Mouse (Mus musculus): ENCODE measurements at regions not wholly inside any gene's neighbourhood (a gene's known extent, or its start where the extent isn't known, plus 50 kb on each side); places are given as distances from the start of the nearest gene placed in this dataset.

DNA sequence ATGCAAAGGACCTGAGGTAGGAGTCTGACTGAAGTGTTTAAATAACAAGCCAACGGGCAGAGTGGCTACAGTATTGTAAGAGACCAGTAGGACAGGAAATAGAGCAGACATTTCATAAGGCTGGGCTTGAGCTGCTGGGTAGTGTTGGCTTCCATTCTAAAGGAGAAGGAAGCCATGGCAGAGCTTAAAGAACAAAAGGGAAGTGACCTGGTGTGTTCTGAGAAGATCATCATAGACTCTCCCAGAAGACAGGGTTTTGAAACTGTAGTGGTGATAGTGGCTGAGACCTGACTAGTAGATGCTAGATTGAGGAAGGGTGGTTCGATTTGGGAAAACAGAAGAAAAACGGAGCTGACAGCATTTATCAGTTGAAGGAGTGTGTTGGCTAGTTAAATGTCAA is 514.1 kb upstream of the Zfp462 start:
- no peak for DNase-seq (ENCODE audit: low spot score)

DNA sequence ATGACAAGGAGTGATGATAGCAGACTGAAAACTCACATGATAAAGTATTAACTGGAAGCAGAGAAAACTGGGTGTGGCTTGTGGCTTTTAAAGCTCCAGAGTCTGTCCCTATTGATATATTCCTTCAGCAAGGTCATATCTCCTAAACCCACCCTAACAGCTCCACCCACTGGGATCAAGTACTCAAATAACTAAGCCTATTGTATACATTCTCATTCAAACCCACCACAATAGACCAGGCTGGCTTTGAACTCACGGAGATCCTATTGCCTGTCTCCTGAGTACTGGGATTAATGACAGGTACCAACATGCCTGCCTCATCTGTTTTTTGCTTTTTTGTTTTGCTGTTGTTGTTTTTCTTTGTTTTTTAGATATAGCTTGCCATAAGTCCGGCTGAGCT is 484.3 kb upstream of the Zfp462 start:
- DNase-seq (ENCODE audit: low spot score): no peak

DNA sequence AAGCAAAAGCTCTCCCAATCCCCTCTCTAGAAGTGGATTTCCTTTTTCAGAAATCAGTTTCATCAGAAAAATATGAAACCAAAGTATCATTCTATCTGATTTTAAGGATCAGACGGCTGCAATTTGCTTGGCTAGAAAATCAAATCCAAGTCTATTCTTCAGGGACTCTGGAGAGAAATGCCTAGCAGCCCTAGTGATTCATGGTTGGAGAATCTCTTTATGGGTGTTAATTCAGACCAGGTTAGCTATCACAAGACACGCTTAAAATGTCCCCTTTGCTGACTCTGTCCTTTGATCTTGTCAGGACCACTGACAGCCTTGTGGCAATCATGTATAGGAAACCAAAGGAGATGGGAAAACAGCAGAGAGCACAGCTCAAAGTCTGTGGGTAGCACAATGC is 475.7 kb upstream of the Zfp462 start:
- no peak for DNase-seq (ENCODE audit: low spot score)

DNA sequence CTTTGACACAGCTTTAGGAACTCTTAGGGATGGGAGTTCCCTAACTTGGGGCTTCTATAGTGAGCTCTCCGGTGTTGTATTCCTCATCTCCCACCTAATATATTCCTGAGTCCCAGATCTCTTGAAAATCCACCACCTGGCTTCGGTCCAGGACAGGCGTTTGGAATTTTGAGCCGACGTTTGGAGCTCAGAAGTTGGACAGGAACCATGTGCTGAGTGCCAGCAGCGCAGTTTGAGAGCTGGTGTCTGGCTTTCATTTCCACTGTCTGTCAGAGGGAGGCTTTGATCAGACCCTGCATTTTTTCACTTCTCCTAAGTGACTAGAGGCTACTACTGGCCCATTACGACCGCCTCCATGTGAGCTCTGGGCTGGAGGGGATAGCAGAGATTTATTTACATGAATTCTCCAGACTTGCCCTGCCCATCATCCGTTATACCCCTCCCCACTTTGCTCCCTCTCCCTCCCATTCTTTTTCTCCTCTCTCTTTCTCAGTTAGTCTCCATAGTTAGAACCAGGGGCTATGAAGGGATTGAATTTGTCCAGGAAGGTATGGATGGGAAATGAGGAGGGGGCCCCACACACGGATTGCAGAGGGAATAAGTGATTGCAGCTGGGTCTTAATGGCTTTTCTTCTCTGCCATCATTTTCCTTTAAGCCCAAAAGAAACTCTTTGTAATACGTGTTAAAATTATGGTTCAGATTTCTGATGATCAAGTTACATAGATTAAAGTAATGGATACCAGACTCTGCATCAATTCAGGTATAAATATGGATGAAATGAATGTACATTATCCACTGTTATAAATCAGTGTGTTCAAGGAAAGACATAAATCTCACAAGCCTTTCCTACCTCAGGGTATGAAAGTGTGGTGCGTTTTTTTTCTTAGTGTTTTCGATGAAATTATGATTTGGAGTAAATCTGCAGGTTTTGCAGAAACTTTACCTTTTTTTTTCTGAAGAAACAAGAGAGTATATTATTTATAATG is 474.5 kb upstream of the Zfp462 start:
- DNase-seq (ENCODE audit: low spot score): peak; percentile 27

DNA sequence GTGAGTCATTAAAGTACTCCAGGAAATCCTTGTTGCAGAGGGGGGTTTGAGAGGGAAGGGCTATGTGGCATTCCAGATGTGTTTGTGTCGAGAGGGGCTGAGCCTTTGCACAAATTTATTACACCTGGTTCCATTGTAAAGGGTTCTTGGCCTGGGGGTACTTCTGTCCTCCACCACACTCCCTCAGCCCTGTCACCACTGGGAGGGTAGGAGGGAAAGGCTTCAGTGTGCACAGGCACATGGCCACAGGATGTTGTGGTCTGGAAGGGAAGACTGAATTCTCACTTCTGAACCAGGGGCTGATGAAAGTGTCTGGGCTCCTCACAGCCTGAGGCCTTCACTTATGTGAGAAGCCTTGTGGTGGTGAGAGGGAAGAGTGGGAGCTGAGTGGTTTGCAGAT is 473.8 kb upstream of the Zfp462 start:
- DNase-seq (ENCODE audit: low spot score): no peak

DNA sequence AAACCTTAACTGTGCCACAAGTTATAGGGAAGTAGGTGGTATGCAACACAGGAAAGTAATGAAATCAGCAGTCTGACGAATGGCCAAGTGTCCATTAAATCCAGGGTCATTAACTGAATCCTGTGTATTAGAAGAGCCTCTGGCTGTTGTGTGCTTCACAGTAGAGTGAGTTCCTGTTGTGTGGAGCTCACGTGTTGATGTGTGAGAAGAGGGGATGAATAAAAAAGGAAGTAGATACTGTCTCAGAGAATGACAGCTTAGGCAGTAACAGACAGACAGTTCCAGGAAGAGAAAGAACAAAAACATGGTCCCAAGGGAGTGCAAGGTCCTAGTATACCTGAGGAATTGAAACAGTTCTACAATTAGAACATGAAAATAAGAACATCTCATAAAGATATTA is 463.1 kb upstream of the Zfp462 start:
- no peak for DNase-seq (ENCODE audit: low spot score)

DNA sequence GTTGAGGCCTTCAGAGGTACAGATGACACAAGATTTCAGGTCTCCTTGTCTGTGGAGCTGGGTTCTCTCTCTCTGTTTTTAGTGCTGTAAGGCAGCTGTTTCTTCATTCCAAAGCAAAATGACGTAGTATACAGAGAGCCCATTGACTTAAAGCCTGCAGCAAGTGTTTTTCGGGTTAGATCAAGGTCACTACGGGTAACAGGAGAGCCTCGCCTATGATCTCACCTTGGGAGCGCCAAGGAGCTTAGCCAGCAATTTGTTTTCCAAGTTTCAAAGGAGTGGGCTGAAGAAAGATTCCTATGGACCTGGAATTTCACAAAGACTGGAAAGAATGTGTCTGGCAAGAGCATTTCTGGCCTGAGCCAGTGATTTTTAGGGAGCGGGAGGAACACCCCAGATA is 451.8 kb upstream of the Zfp462 start:
- peak; percentile 5 for DNase-seq (ENCODE audit: low spot score)

DNA sequence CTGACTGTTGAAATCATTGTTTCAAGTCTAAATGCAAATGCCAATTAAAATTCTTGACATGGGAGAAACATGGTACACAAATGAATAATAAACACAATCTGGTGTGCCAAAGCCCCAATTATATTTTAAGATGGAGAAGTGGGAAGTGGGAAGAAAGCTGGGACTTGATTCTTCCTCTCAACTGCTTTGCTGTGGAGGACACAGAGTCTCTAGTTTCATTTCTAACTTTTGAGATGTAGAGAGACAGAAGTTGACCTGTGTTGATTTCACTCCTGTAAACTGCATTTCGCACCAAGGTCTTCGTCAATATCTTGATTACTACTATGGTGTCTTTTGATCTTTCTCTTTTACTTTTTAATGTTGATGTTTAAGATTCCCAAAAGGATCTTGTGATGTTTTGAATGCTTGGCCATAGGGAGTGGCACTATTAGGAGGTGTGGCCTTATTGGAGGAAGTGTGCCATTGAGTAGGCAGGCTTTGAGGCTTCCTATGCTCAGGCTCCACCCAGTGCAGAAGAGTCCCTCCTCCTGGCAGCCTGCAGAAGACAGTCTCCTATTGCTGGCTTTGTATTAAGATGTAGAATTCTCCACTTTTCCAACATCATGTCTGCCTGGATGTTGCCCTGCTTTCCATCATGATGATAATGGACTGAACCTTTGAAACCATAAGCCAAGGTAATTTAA is 447.4 kb upstream of the Zfp462 start:
- DNase-seq (ENCODE audit: low spot score): no peak

DNA sequence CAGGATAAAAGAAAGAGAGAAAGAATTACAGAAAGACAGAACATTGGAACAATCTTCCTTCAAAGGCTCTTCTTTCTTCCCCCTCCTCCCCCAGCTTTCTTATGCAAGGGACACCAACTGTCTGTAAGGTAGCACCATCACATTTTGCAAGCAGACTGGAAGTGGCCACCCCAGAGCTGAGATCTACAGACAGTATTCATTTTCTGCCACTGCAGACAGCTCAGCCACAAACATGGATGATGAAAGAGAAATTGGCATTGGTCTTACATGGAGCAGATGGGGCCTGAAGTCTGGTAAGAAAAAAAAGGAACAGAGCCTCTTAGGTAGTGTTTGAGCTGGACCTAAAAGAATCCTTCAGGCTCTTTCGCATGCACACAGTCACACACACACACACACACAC is 428.9 kb upstream of the Zfp462 start:
- no peak for DNase-seq (ENCODE audit: low spot score)

DNA sequence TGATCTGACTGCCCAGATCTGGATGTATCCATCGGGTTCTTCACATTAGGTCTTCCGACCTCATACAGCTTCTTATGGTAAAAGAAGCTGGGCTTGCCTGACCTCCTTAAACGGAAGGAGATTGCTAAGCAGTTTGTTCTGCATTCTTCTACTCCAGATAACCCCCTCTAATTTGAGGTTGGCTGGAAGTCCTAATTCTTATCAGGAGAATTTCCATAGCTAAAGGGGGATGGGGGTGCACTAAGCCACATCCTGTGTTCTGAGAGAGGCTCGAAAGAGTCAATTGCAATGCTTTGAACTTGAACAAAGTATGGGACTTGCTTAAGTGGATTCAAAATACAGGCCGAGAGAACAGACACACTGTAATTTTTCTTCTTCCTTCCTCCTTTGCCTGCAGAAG is 421.6 kb upstream of the Zfp462 start:
- no peak for DNase-seq (ENCODE audit: low spot score)

DNA sequence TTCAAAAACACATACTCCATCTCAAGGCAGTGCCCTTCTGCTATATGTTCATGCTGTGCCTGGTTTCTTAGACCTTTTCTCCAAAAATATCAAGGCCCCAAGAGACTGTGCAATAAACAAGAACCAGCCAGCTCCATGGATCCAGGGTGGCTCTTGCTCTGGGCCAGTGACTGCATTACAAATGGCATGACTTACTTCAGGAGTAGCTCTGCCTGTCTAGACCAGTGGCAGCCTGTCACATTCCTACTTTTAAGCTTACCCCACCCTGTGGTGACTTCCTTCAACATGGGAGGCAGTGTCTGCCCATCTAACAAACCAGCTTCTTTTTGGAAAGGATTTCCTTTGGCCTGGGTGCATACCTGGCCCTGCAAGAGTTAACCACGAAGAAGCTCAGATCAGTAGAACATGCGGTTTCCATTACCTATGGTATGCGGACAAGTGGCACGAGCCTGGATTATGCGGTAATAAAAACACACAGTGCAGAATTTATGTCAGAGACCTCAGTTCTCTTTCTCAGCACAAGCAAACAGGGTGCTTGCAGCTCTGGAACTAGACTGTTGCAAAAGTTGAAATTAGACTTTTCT is 418.8 kb upstream of the Zfp462 start:
- no peak for DNase-seq (ENCODE audit: low spot score)

DNA sequence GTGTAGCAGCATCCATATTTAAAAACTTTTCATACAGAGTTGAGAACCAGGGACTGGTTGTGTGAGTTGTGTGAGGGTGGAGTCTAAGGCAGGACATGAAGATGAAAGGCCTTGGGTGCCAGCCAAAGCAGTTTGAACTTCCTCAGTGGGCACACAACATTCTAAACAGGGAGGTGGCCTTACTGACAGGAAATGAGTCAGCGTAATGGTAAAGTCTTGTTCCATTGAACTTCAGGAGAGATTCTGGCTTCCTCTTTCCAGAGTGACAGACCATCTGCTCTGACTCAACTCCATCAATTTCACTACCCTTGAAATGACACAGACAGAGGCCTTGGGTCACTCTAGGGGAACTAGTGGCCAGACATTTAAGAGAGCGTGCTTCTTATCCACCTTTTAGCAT is 417.2 kb upstream of the Zfp462 start:
- peak; percentile 38 for DNase-seq (ENCODE audit: low spot score)

DNA sequence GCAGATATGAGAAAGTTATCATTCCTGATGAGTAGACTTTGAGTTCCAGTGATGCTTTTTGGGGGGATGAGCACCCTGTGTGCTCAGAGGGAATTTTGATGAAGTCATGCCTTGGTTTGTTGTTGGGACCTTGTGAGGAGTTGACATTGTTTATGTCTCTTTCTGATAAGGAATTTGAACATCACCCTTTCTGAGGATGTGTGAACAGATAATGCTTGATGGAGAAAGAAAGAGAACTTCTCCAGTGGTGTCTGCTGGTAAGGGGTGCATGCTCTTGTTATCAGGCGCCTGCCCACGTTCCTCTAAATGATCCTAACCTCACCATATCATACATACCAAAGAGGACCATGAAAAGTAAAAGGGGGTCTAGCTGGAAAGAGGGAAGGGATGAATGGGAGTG is 413.1 kb upstream of the Zfp462 start:
- DNase-seq (ENCODE audit: low spot score): no peak

DNA sequence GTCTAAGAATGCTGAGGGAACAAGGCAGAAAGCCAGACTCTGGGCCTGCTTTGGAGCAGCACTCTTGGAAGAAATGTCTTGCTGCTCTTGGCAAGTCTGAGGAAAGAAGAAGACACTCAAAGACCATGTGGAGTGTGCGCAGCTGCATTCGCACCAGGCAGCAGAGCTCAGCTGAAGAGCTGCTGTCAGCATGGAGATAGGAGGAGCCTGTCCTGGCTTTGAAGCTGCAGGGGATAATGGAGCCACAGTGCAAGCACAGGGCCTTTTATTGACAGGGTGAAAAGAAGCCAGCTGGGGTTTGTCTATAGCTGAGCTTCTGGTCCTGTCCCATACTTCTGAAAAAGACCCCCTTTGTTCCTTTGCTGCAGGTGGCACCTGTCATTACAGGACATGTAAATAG is 411.0 kb upstream of the Zfp462 start:
- DNase-seq (ENCODE audit: low spot score): no peak

DNA sequence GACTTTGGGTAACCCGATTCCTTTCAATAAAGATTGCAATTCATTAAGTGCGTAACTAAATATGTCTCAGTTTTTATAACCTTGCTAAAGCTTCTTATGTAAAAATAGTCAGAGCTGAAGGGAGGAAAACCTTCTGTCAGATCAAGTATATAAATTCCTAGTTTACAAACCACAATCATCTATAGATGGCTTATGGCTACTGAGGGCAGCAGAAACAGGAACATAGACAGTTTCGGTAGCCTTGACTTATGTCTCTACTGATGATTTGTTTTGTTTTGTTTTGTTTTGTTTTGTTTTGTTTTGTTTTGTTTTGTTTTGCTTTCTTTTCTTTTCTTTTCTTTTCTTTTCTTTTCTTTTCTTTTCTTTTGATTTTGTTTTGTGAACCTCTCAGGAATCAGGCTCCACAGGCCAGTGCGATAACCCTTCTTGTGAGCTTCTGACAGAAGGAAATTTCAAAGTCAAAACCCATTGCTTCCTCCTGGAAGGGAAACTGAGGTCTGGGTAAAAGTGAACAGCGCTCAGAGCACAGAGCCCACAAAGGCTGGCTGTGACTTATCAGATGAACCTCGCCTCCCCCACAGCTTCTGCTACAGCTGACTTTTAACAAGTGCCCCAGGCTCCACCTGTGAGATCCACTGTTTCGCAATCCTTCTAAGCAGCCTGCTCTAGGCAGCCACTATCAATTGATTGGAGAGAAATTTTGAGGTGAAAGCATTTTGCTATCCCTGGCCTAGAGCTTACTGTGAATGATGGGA is 391.8 kb upstream of the Zfp462 start:
- no peak for DNase-seq (ENCODE audit: low spot score)

DNA sequence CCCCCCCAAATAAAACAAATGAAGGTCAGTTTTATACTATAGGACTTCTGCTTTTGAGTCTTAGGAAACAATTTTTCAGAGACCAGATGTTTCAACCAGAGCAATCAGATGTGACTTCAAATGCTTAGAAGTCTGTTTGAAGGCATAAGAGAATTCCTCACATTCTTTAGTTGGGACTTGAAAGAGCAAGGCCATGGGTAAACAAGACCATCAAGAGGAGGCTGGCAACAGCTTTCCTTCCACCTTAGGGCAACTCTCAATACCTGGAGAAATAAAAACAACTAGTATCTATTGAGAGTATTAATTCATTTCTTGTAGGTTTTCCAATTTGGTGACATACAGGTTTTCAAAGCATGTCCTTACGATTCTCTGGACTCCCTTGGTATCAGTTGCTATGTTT is 381.8 kb upstream of the Zfp462 start:
- DNase-seq (ENCODE audit: low spot score): no peak

DNA sequence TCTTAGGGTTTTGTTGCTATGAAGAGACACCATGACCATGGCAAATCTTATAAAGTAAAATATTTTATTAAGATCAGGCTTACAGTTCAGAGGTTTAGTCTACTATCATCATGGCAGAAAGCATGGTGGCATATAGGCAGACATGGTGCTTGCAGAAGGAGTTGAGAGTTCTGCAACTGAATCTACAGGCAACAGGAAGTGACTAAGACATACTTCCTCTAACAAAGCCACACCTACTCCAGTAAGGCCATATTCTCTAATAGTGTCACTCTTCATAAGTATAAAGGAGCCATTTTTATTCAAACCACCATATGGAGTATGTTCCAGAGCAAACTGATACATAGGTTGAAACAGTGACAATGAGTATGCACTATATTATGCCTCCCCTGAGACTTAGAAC is 371.7 kb upstream of the Zfp462 start:
- no peak for DNase-seq (ENCODE audit: low spot score)

DNA sequence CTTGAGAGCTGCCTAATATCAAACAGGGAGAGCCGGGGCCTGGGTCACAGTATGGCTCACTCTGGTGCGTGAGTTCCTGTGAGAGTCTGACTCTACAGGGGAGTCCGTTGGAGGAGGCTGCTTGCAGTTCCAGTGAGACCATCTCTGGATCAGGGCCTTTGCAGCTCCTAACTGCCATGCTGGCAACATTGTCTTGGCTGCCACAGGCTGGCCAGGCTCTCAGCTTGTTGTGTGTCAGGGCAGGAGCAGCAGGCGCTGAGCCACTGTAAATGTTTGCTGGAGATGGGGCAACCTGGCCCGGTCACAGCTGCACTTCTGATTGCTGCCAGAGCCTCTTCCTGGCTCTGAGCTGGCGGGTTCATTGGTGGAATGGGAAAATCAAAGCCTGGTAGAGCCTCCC is 357.7 kb upstream of the Zfp462 start:
- DNase-seq (ENCODE audit: low spot score): no peak

DNA sequence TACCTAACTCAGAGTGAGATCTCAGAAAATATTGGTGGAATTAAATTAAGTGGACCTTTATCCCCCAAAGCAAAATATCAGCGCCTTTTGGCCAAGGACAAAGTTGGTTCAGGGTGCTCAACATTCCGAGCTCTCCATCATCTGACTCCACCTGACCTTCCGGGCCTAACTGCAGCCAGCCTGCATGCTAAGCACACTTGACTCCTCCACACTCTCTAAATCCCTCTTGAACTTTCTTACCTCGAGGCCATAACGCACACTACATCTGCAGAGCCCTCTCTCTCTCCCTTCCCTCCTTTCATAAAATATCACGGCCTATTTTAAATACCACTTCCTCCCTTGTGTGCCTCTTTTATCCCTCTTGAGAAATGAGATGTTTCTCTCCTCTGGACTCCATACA is 356.1 kb upstream of the Zfp462 start:
- no peak for DNase-seq (ENCODE audit: low spot score)

DNA sequence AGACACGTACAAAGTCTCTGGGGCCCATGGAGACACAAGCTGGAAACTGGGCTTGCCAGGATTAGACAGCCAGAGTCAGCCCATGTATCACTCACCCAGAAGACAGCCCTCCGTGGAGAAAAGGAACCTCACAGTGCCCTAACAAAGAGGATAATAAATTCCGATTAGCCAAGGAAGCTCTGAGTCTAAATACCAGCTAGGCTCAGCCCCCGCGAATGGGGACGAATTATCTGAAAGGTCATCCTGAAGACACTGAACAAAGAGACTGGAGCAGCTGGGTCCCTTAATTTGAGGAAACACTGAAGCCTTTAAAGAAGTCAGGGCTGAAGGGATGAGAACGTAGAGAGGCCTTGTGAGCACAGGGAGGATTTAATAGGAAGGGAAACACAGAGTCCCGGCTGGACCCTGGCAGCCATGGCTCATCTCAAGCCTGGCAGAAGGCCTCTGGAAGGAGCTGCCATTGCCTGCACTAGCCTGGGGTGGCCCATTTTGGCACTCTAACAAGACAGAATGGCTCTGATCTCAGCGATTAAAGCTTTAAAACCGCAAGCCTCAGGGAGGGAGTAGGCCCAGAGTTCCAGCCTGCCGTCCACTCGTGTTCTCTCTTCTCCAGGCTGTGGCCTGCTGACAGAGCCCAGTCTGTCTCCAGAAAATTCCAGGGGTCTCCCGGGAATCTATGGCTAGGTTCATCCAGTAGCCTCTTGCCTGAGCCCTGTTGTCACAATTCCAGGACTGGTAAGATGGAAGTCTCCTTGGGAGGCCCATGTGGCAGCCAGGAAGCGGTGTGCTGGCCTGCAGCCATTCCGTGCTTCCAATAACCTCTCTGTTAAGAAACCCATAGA is 343.0 kb upstream of the Zfp462 start:
- DNase-seq (ENCODE audit: low spot score): no peak

DNA sequence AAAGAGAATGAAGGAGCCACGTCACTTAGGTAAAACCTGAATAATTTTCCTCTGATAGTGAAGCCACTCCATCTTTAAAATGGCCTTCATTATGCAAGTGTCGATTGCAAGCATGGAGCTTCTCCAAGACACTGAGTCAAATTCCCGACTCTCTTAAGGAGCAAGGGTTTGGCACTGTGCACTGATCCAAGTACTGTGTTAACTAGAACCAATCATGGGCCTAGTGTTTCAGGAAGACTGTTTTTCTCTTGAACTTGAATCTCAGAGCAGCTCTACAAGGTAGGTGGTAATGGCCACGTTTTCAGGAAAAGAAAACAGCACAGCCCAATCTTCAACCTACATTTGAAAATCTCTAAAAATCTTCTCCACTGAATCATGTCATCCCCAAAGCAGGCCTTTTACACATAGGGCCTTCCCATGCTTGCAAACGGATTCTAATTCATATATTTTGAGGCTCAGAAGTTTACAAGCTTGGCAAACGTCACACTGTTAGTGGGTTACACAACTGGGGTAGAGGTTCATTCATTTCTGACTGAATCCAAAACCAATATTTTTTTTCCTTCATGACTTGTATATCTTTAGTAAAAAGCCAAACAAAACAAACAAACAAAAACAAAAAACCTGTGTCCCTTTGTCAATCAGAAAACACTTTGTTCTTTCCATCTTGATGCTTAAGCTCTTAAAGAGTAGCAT is 342.2 kb upstream of the Zfp462 start:
- DNase-seq (ENCODE audit: low spot score): no peak
